Mouse (Mus musculus) T-cell, adult 2 months (primary cell): ENCODE measurements around the gene Dnajc5.

ENCODE experiments used
- DNase-seq: peaks from one replicate; pipeline ENCODE4 v3.0.0; 2022; ENCODE audit warnings: low spot score

Gene Dnajc5

GRCm38 (mm10) chr2:181572921-181573920 is 52.9 kb downstream of the Dnajc5 start:
- no peak for DNase-seq

GRCm38 (mm10) chr2:181573961-181574360 is 53.7 kb downstream of the Dnajc5 start:
- DNase-seq = no peak

GRCm38 (mm10) chr2:181574921-181575545 is 54.7 kb downstream of the Dnajc5 start:
- DNase-seq = no peak

GRCm38 (mm10) chr2:181576613-181577012 is 56.3 kb downstream of the Dnajc5 start:
- no peak for DNase-seq

- no peak for DNase-seq
Observed at GRCm38 (mm10) chr2:181577126-181577525, 56.8 kb downstream of the Dnajc5 start.

- no peak for DNase-seq
Observed at GRCm38 (mm10) chr2:181577981-181578581, 57.8 kb downstream of the Dnajc5 start.

- DNase-seq = no peak
Observed at GRCm38 (mm10) chr2:181578790-181579618, 58.7 kb downstream of the Dnajc5 start.

GRCm38 (mm10) chr2:181579681-181580080 is 59.4 kb downstream of the Dnajc5 start:
- DNase-seq = no peak

- DNase-seq = no peak
Observed at GRCm38 (mm10) chr2:181580131-181580772, 60.0 kb downstream of the Dnajc5 start.

GRCm38 (mm10) chr2:181581016-181581401 is 60.7 kb downstream of the Dnajc5 start:
- peak; percentile 89 for DNase-seq

- DNase-seq = peak; percentile 73
Observed at GRCm38 (mm10) chr2:181581402-181582120, 61.3 kb downstream of the Dnajc5 start.

GRCm38 (mm10) chr2:181582358-181582757 is 62.1 kb downstream of the Dnajc5 start:
- DNase-seq = no peak

- no peak for DNase-seq
Observed at GRCm38 (mm10) chr2:181582939-181583338, 62.7 kb downstream of the Dnajc5 start.

GRCm38 (mm10) chr2:181583460-181584257 is 63.4 kb downstream of the Dnajc5 start:
- no peak for DNase-seq

- DNase-seq = no peak
Observed at GRCm38 (mm10) chr2:181584411-181584942, 64.2 kb downstream of the Dnajc5 start, which contains the start of gene Uckl1. Gene Uckl1 (minus strand): TSS chr2:181584892.

GRCm38 (mm10) chr2:181585506-181585905 is 65.2 kb downstream of the Dnajc5 start:
- DNase-seq = no peak

GRCm38 (mm10) chr2:181586124-181586523 is 65.8 kb downstream of the Dnajc5 start:
- no peak for DNase-seq

- DNase-seq = no peak
Observed at GRCm38 (mm10) chr2:181587796-181588195, 67.5 kb downstream of the Dnajc5 start.

GRCm38 (mm10) chr2:181588229-181588780 is 68.0 kb downstream of the Dnajc5 start:
- DNase-seq = no peak
